Mouse (Mus musculus): ENCODE measurements around the gene Tmem140.

The Tmem140 gene

GRCm38 (mm10) chr6:34862791-34863403 is at the start of gene Tmem140:
Gene Tmem140 (plus strand): TSS chr6:34863146.
- peak; percentile 81 for DNase-seq (ENCODE audit: low spot score)

- DNase-seq (ENCODE audit: low spot score) = no peak
These were observed 38.5 kb upstream of the Tmem140 start for GRCm38 (mm10) chr6:34824406-34824805.

- no peak for DNase-seq (ENCODE audit: low spot score)
These were observed 30.6 kb upstream of the Tmem140 start for GRCm38 (mm10) chr6:34832352-34832751.

- DNase-seq (ENCODE audit: low spot score) = peak; percentile 43
These were observed 1.3 kb upstream of the Tmem140 start for GRCm38 (mm10) chr6:34861546-34862053.

- DNase-seq (ENCODE audit: low spot score) = peak; percentile 59
These were observed 565 bp upstream of the Tmem140 start for GRCm38 (mm10) chr6:34862381-34862780.

- no peak for DNase-seq (ENCODE audit: low spot score)
These were observed 1.0 kb downstream of the Tmem140 start for GRCm38 (mm10) chr6:34863786-34864514.

GRCm38 (mm10) chr6:34865213-34865612 is 2.3 kb downstream of the Tmem140 start:
- no peak for DNase-seq (ENCODE audit: low spot score)

GRCm38 (mm10) chr6:34865711-34866593 is 3.0 kb downstream of the Tmem140 start:
- DNase-seq (ENCODE audit: low spot score) = no peak

GRCm38 (mm10) chr6:34866786-34867185 is 3.8 kb downstream of the Tmem140 start:
- no peak for DNase-seq (ENCODE audit: low spot score)

GRCm38 (mm10) chr6:34867301-34867994 is 4.5 kb downstream of the Tmem140 start:
- no peak for DNase-seq (ENCODE audit: low spot score)

- no peak for DNase-seq (ENCODE audit: low spot score)
These were observed 5.0 kb downstream of the Tmem140 start for GRCm38 (mm10) chr6:34867995-34868350.

GRCm38 (mm10) chr6:34868507-34869217 is 5.7 kb downstream of the Tmem140 start:
- no peak for DNase-seq (ENCODE audit: low spot score)

- DNase-seq (ENCODE audit: low spot score) = peak; percentile 55
These were observed 6.4 kb downstream of the Tmem140 start for GRCm38 (mm10) chr6:34869225-34869915.

GRCm38 (mm10) chr6:34870136-34870535 is 7.2 kb downstream of the Tmem140 start:
- DNase-seq (ENCODE audit: low spot score) = no peak

- no peak for DNase-seq (ENCODE audit: low spot score)
These were observed 7.8 kb downstream of the Tmem140 start for GRCm38 (mm10) chr6:34870724-34871123.

GRCm38 (mm10) chr6:34871929-34872328 is 9.0 kb downstream of the Tmem140 start:
- no peak for DNase-seq (ENCODE audit: low spot score)

GRCm38 (mm10) chr6:34872871-34873270 is 9.9 kb downstream of the Tmem140 start:
- DNase-seq (ENCODE audit: low spot score) = no peak

- no peak for DNase-seq (ENCODE audit: low spot score)
These were observed 11.4 kb downstream of the Tmem140 start for GRCm38 (mm10) chr6:34874101-34874921.

GRCm38 (mm10) chr6:34875268-34875761 is 12.4 kb downstream of the Tmem140 start:
- DNase-seq (ENCODE audit: low spot score) = peak; percentile 75
